14 mouse cellular contexts compared by ENCODE assay signal in the genomic region with DNA sequence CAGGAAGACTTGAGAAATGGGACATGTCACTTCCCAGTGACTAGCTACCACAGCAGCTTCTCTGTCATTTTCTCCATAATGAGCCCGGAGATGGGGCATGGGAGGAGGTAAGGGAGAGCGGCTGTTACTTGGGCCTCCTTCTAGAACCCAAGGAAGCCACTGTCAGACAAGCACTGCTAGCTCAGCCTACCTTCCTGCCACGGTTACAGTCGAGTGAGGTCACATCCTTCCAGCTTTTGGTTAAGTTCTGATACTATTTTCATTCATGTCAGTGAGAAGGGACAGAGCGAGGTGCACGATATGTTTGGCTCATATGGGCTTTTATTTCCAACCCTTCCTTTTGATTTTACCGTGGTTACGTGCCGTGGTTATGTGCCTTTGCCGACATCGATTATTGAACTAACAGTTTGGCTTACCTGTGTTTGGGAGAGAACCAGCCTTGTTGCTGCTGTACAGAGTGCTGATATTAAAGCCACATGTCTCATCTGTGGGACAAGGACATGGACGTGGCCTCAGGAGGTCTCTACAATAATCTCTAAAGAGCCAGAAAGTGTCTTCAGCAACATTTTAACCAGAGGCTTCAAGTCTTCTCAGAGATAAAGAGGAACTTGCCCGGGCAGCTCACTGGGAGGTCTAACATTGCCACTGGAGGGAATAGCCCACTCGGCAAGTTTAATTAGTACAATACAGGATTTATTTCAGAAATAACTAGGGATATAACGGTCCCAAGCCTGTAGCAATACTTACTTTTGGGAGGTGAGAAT.
DNase-seq lines count a peak whose midpoint lies in the region; ATAC-seq and TF ChIP-seq lines count a peak whose summit lies in the region.
"Had no signal": no experiment of that assay in that cellular context is flagged by ENCODE, and none has a peak within 500 bp of the region (broad histone marks: within the 10 kb centered on the region; RNA-seq: fewer than 3 reads in every experiment).

No protein-coding gene starts in this region.

- WGBS in liver, embryonic 14.5 days (ENCODE audit: insufficient replicate concordance): 38% methylated on average over 15 of the region's 15 CpGs
- WGBS in midbrain, postnatal 0 days: 85% methylated on average over 15 of the region's 15 CpGs

- ATAC-seq in CD4-positive, CD25-positive, alpha-beta regulatory T cell, adult 4 months: peak; percentile 79
- ATAC-seq in activated CD4-positive, CD25-positive, alpha-beta regulatory T cell, adult 4 months: peak; percentile 66
- peak; percentile 32; the same call in 1 of the 2 replicates for ATAC-seq in liver, embryonic 14.5 days (ENCODE audit: insufficient read depth)
- ATAC-seq in midbrain, postnatal 0 days (ENCODE audit: low FRiP score): no peak
- ATAC-seq: forebrain, embryonic 15.5 days; intestine, embryonic 15.5 days had no signal

- DNase-seq in liver, embryonic 14.5 days (ENCODE audit: low read depth in 3 of 3, low spot score in 3 of 3): peak in 1 of 3 experiments; percentile 26
- DNase-seq in splenic B cell, adult 2 months (ENCODE audit: low read depth, low spot score): peak; percentile 49
- DNase-seq in heart, postnatal 4 days: no peak
- no peak for DNase-seq in kidney, adult 8-10 months
- DNase-seq in midbrain, postnatal 0 days (ENCODE audit: low spot score): no peak
- DNase-seq: gastrocnemius, postnatal 25 days; kidney, postnatal 36 days had no signal

- H3K27ac ChIP-seq in liver, embryonic 14.5 days: no peak overlapping the region
- H3K27ac ChIP-seq in midbrain, postnatal 0 days (ENCODE audit: low read depth, low read length): no peak overlapping the region
- H3K27ac ChIP-seq: forebrain, embryonic 15.5 days; intestine, embryonic 15.5 days; limb, embryonic 15.5 days; stomach, embryonic 15.5 days had no signal

- no peaks in the 10 kb centered on the region for H3K27me3 ChIP-seq in liver, embryonic 14.5 days (ENCODE audit: control insufficient read depth, insufficient read depth, low read length)
- H3K27me3 ChIP-seq in splenic B cell, adult 2 months (ENCODE audit: control insufficient read depth, insufficient read depth, low read length, poor library complexity, severe bottlenecking): no peaks in the 10 kb centered on the region
- no peaks in the 10 kb centered on the region for H3K27me3 ChIP-seq in midbrain, postnatal 0 days (ENCODE audit: insufficient read depth, low read length)
- H3K27me3 ChIP-seq: forebrain, embryonic 15.5 days; intestine, embryonic 15.5 days; limb, embryonic 15.5 days; stomach, embryonic 15.5 days had no signal

- no peaks in the 10 kb centered on the region for H3K9me3 ChIP-seq in liver, embryonic 14.5 days (ENCODE audit: control insufficient read depth, low read length)
- no peaks in the 10 kb centered on the region for H3K9me3 ChIP-seq in midbrain, postnatal 0 days (ENCODE audit: low read length)
- H3K9me3 ChIP-seq: forebrain, embryonic 15.5 days; intestine, embryonic 15.5 days; limb, embryonic 15.5 days; stomach, embryonic 15.5 days had no signal

- peaks cover 13 to 33% of the 10 kb centered on the region in 2 experiments for H3K4me1 ChIP-seq in liver, embryonic 14.5 days (replicated peaks; ENCODE audit: control insufficient read depth in 2 of 2, insufficient read depth in 2 of 2, low read length in 1 of 2)
- peaks cover 11% of the 10 kb centered on the region; the same call in 1 of the 2 replicates for H3K4me1 ChIP-seq in midbrain, postnatal 0 days (ENCODE audit: insufficient read depth, low read length)

- H3K9ac ChIP-seq in liver, embryonic 14.5 days (replicated peaks): no peak overlapping the region
- no peak overlapping the region for H3K9ac ChIP-seq in midbrain, postnatal 0 days (replicated peaks; ENCODE audit: low read length, poor library complexity, severe bottlenecking)
- H3K9ac ChIP-seq: forebrain, embryonic 15.5 days; intestine, embryonic 15.5 days; limb, embryonic 15.5 days; stomach, embryonic 15.5 days had no signal

- no peak for TF ChIP-seq CTCF in liver, embryonic 14.5 days (IDR thresholded peaks at IDR 0.05; ENCODE audit: low read depth)
- TF ChIP-seq CTCF in midbrain, postnatal 0 days (IDR thresholded peaks at IDR 0.05): no peak

- no peak overlapping the region for H3K4me3 ChIP-seq in liver, embryonic 14.5 days (ENCODE audit: insufficient read depth in 1 of 2, low read depth in 2 of 2, low read length in 2 of 2)
- H3K4me3 ChIP-seq in midbrain, postnatal 0 days (ENCODE audit: low read depth, low read length): no peak overlapping the region
- H3K4me3 ChIP-seq: forebrain, embryonic 15.5 days; intestine, embryonic 15.5 days; limb, embryonic 15.5 days; myocyte; stomach, embryonic 15.5 days had no signal

- H3K4me2 ChIP-seq in liver, embryonic 14.5 days (ENCODE audit: low read depth): no peak overlapping the region
- no peak overlapping the region for H3K4me2 ChIP-seq in midbrain, postnatal 0 days (ENCODE audit: low read depth, low read length, poor library complexity, severe bottlenecking)
- H3K4me2 ChIP-seq: forebrain, embryonic 15.5 days; intestine, embryonic 15.5 days; limb, embryonic 15.5 days; stomach, embryonic 15.5 days had no signal

- no peaks in the 10 kb centered on the region for H3K36me3 ChIP-seq in liver, embryonic 14.5 days (replicated peaks; ENCODE audit: control insufficient read depth, insufficient read depth, low read depth)
- H3K36me3 ChIP-seq in splenic B cell, adult 2 months (ENCODE audit: control insufficient read depth, insufficient read depth, low read length, poor library complexity, severe bottlenecking): no peaks in the 10 kb centered on the region
- H3K36me3 ChIP-seq in midbrain, postnatal 0 days (ENCODE audit: insufficient read depth, low read length): peaks cover 4% of the 10 kb centered on the region; the same call in 1 of the 2 replicates
- H3K36me3 ChIP-seq: forebrain, embryonic 15.5 days; intestine, embryonic 15.5 days; limb, embryonic 15.5 days; stomach, embryonic 15.5 days had no signal

- TF ChIP-seq EP300 in liver, embryonic 14.5 days (IDR thresholded peaks at IDR 0.05; ENCODE audit: low read depth): no peak
